ENCODE assay signal across 10 mouse cellular contexts in genomic region chr8:70802786-70803510, GRCm38 (mm10). TPM values are rescaled to one million over a fixed set of nuclear protein-coding genes. Genes with fewer than 3 reads are reported as not detected.
A peak's percentile ranks its signal among the peaks of the same experiment; 100 is the strongest.
DNase-seq lines count a peak whose midpoint lies in the region; ATAC-seq and TF ChIP-seq lines count a peak whose summit lies in the region.
"Had no signal": no experiment of that assay in that cellular context is flagged by ENCODE, and none has a peak within 500 bp of the region (broad histone marks: within the 10 kb centered on the region; RNA-seq: fewer than 3 reads in every experiment).

No protein-coding gene starts in this region.

- no peak for ATAC-seq in heart, embryonic 11.5 days (replicated peaks; ENCODE audit: insufficient number of reproducible peaks, low FRiP score, low TSS enrichment)
- ATAC-seq in megakaryocyte, adult 5-6 weeks (ENCODE audit: poor library complexity, severe bottlenecking) = no peak
- ATAC-seq in liver, embryonic 11.5 days (replicated peaks; ENCODE audit: low FRiP score) = no peak
- no peak for ATAC-seq in stomach, postnatal 0 days (ENCODE audit: low FRiP score, low TSS enrichment)
- ATAC-seq: inflammation-experienced regulatory T-cells, adult 6 months had no signal

- TF ChIP-seq CTCF in stomach, postnatal 0 days (IDR thresholded peaks at IDR 0.05; ENCODE audit: low read depth) = no peak

- no peak for TF ChIP-seq EP300 in stomach, postnatal 0 days (optimal IDR thresholded peaks at IDR 0.05)

- no peak overlapping the region for H3K27ac ChIP-seq in heart, embryonic 11.5 days (ENCODE audit: low read depth, low read length)
- H3K27ac ChIP-seq in liver, embryonic 11.5 days (ENCODE audit: low read depth, low read length) = no peak overlapping the region
- no peak overlapping the region for H3K27ac ChIP-seq in stomach, postnatal 0 days (replicated peaks)
- H3K27ac ChIP-seq: limb, embryonic 15.5 days had no signal

- peaks cover 72% of the 10 kb centered on the region for H3K27me3 ChIP-seq in heart, embryonic 11.5 days (ENCODE audit: control insufficient read depth, insufficient read depth, low read length)
- no peaks in the 10 kb centered on the region for H3K27me3 ChIP-seq in megakaryocyte, embryonic 14.5 days (replicated peaks)
- H3K27me3 ChIP-seq in liver, embryonic 11.5 days (replicated peaks; ENCODE audit: control insufficient read depth, insufficient read depth, low read length) = peaks cover 37% of the 10 kb centered on the region
- H3K27me3 ChIP-seq in stomach, postnatal 0 days (ENCODE audit: control insufficient read depth, insufficient read depth, low read length) = peaks cover 2% of the 10 kb centered on the region; the same call in 1 of the 2 replicates

- H3K4me1 ChIP-seq in heart, embryonic 11.5 days (ENCODE audit: control insufficient read depth, insufficient read depth, low read length) = peaks cover 14% of the 10 kb centered on the region; the same call in 1 of the 2 replicates
- peaks cover 86% of the 10 kb centered on the region for H3K4me1 ChIP-seq in megakaryocyte, embryonic 14.5 days
- H3K4me1 ChIP-seq in liver, embryonic 11.5 days (replicated peaks; ENCODE audit: control insufficient read depth, insufficient read depth, low read length) = peaks cover 25% of the 10 kb centered on the region
- peaks cover 4% of the 10 kb centered on the region; the same call in 1 of the 2 replicates for H3K4me1 ChIP-seq in stomach, postnatal 0 days (replicated peaks; ENCODE audit: control insufficient read depth, insufficient read depth)

- 58% methylated on average over 11 of the region's 11 CpGs for WGBS in heart, embryonic 11.5 days (ENCODE audit: insufficient replicate concordance)
- 72% methylated on average over 11 of the region's 11 CpGs for WGBS in liver, embryonic 11.5 days
- 59% methylated on average over 11 of the region's 11 CpGs for WGBS in stomach, postnatal 0 days

- H3K9me3 ChIP-seq in heart, embryonic 11.5 days (replicated peaks; ENCODE audit: control insufficient read depth, low read length) = no peaks in the 10 kb centered on the region
- H3K9me3 ChIP-seq in megakaryocyte, embryonic 14.5 days = no peaks in the 10 kb centered on the region
- H3K9me3 ChIP-seq in liver, embryonic 11.5 days (ENCODE audit: control insufficient read depth, low read length) = no peaks in the 10 kb centered on the region
- no peaks in the 10 kb centered on the region for H3K9me3 ChIP-seq in stomach, postnatal 0 days (ENCODE audit: control insufficient read depth, low read length)
- H3K9me3 ChIP-seq: limb, embryonic 15.5 days had no signal

- peak overlapping the region; percentile 78; the same call in 1 of the 2 replicates for H3K4me2 ChIP-seq in heart, embryonic 11.5 days
- peak overlapping the region; percentile 99 for H3K4me2 ChIP-seq in liver, embryonic 11.5 days
- no peak overlapping the region for H3K4me2 ChIP-seq in stomach, postnatal 0 days (replicated peaks; ENCODE audit: low read depth)

- no peaks in the 10 kb centered on the region for H3K36me3 ChIP-seq in heart, embryonic 11.5 days (ENCODE audit: control insufficient read depth, insufficient read depth, low read length)
- H3K36me3 ChIP-seq in megakaryocyte, embryonic 14.5 days (replicated peaks; ENCODE audit: low read length) = peaks cover 51% of the 10 kb centered on the region
- H3K36me3 ChIP-seq in liver, embryonic 11.5 days (ENCODE audit: control insufficient read depth, insufficient read depth, low read length) = no peaks in the 10 kb centered on the region
- H3K36me3 ChIP-seq in stomach, postnatal 0 days (ENCODE audit: control insufficient read depth, insufficient read depth, low read length) = no peaks in the 10 kb centered on the region
- H3K36me3 ChIP-seq: limb, embryonic 15.5 days had no signal

- no peak overlapping the region for H3K9ac ChIP-seq in heart, embryonic 11.5 days (ENCODE audit: low read depth, low read length)
- H3K9ac ChIP-seq in liver, embryonic 11.5 days (ENCODE audit: low read depth, low read length) = no peak overlapping the region
- H3K9ac ChIP-seq in stomach, postnatal 0 days (ENCODE audit: low read length) = no peak overlapping the region

- H3K4me3 ChIP-seq in heart, embryonic 11.5 days (ENCODE audit: low read depth, low read length) = no peak overlapping the region; the same call in 1 of the 2 replicates
- H3K4me3 ChIP-seq in megakaryocyte, embryonic 14.5 days (replicated peaks) = peak overlapping the region; percentile 100
- H3K4me3 ChIP-seq in liver, embryonic 11.5 days (ENCODE audit: low read depth, low read length) = peak overlapping the region; percentile 63; the same call in 1 of the 2 replicates
- H3K4me3 ChIP-seq in stomach, postnatal 0 days (ENCODE audit: low read depth, low read length) = no peak overlapping the region

- no peak for DNase-seq in heart, adult 8-10 months (ENCODE audit: low spot score)
- DNase-seq in liver, embryonic 11.5 days (ENCODE audit: low spot score) = no peak
- peak; percentile 31 for DNase-seq in stomach, postnatal 0 days (ENCODE audit: low spot score)
- DNase-seq in left cerebral cortex, adult 8-10 months (ENCODE audit: low spot score in 2 of 2) = no peak
- no peak for DNase-seq in spleen, adult 12 weeks (ENCODE audit: low spot score)

RNA-seq across cellular contexts. Expression of gene Mast3, which starts 1.9 kb away (rescaled TPM):
- 7.8 and 8.5 TPM in 2 replicates for polyA plus RNA-seq in heart, embryonic 11.5 days (2014; fragmentation: Nextera tagmentation; extraction: Ambion mirVana)
- total RNA-seq in heart, adult 8-10 months (2022) = 1 to 10 TPM; 6.5 to 8.4 (median 7.1) TPM
- 370 and 778 TPM in 2 replicates for polyA plus RNA-seq in megakaryocyte, embryonic 14.5 days (2012; ENCODE audit: insufficient read depth, low replicate concordance)
- 56.2 and 65.4 TPM in 2 replicates for total RNA-seq in megakaryocyte, adult 5-6 weeks (2015)
- 14.4 and 24.6 TPM in 2 replicates for total RNA-seq in megakaryocyte, adult 5-6 weeks (2017)
- polyA plus RNA-seq in liver, embryonic 11.5 days (2014; fragmentation: Nextera tagmentation; extraction: Ambion mirVana) = 18.2 and 19.3 TPM in 2 replicates
- polyA plus RNA-seq in stomach, postnatal 0 days (2015; fragmentation: Nextera tagmentation; extraction: Ambion mirVana) = 5.6 and 5.7 TPM in 2 replicates
- 100 to 1,000 TPM; 276 to 316 (median 288) TPM for total RNA-seq in left cerebral cortex, adult 8-10 months (2022)

RNA-seq across cellular contexts. Expression of gene Il12rb1, which starts 5.3 kb away (rescaled TPM):
- 0.07 TPM in 1 of 2 replicates, not detected in the other for polyA plus RNA-seq in heart, embryonic 11.5 days (2014; fragmentation: Nextera tagmentation; extraction: Ambion mirVana)
- total RNA-seq in heart, adult 8-10 months (2022) = under 1 TPM in 2 of 4 experiments, not detected in 2; 0.16 to 0.49 TPM
- polyA plus RNA-seq in megakaryocyte, embryonic 14.5 days (2012; ENCODE audit: insufficient read depth, low replicate concordance) = 10.8 and 11.1 TPM in 2 replicates
- 0.80 and 1.5 TPM in 2 replicates for total RNA-seq in megakaryocyte, adult 5-6 weeks (2015)
- 0.07 and 1.7 TPM in 2 replicates for total RNA-seq in megakaryocyte, adult 5-6 weeks (2017)
- 0.10 and 0.25 TPM in 2 replicates for polyA plus RNA-seq in liver, embryonic 11.5 days (2014; fragmentation: Nextera tagmentation; extraction: Ambion mirVana)
- polyA plus RNA-seq in stomach, postnatal 0 days (2015; fragmentation: Nextera tagmentation; extraction: Ambion mirVana) = 0.19 and 0.29 TPM in 2 replicates
- 1 to 10 TPM in 2 of 4 experiments, under 1 TPM in 2; 0.84 to 1.3 (median 1.0) TPM for total RNA-seq in left cerebral cortex, adult 8-10 months (2022)

RNA-seq across cellular contexts. Expression of gene Pik3r2, which starts 26.4 kb away (rescaled TPM):
- 21.5 and 23.1 TPM in 2 replicates for polyA plus RNA-seq in heart, embryonic 11.5 days (2014; fragmentation: Nextera tagmentation; extraction: Ambion mirVana)
- 10 to 100 TPM; 19.3 to 24.1 (median 22.2) TPM for total RNA-seq in heart, adult 8-10 months (2022)
- 51.5 and 59.4 TPM in 2 replicates for polyA plus RNA-seq in megakaryocyte, embryonic 14.5 days (2012; ENCODE audit: insufficient read depth, low replicate concordance)
- 4.6 and 5.0 TPM in 2 replicates for total RNA-seq in megakaryocyte, adult 5-6 weeks (2015)
- 14.7 and 14.9 TPM in 2 replicates for total RNA-seq in megakaryocyte, adult 5-6 weeks (2017)
- polyA plus RNA-seq in liver, embryonic 11.5 days (2014; fragmentation: Nextera tagmentation; extraction: Ambion mirVana) = 41.5 and 44.6 TPM in 2 replicates
- polyA plus RNA-seq in stomach, postnatal 0 days (2015; fragmentation: Nextera tagmentation; extraction: Ambion mirVana) = 36.8 and 39.0 TPM in 2 replicates
- total RNA-seq in left cerebral cortex, adult 8-10 months (2022) = 100 to 1,000 TPM; 143 to 151 (median 149) TPM

RNA-seq across cellular contexts. Expression of gene Arrdc2, which starts 36.6 kb away (rescaled TPM):
- 2.4 and 3.2 TPM in 2 replicates for polyA plus RNA-seq in heart, embryonic 11.5 days (2014; fragmentation: Nextera tagmentation; extraction: Ambion mirVana)
- total RNA-seq in heart, adult 8-10 months (2022) = 10 to 100 TPM in 3 of 4 experiments, 1 to 10 TPM in 1; 7.9 to 23.0 (median 13.6) TPM
- 30.6 and 35.6 TPM in 2 replicates for polyA plus RNA-seq in megakaryocyte, embryonic 14.5 days (2012; ENCODE audit: insufficient read depth, low replicate concordance)
- 9.0 and 11.0 TPM in 2 replicates for total RNA-seq in megakaryocyte, adult 5-6 weeks (2015)
- 10.5 and 11.1 TPM in 2 replicates for total RNA-seq in megakaryocyte, adult 5-6 weeks (2017)
- polyA plus RNA-seq in liver, embryonic 11.5 days (2014; fragmentation: Nextera tagmentation; extraction: Ambion mirVana) = 13.4 and 14.5 TPM in 2 replicates
- polyA plus RNA-seq in stomach, postnatal 0 days (2015; fragmentation: Nextera tagmentation; extraction: Ambion mirVana) = 6.6 and 6.8 TPM in 2 replicates
- 10 to 100 TPM; 10.9 to 22.7 (median 17.6) TPM for total RNA-seq in left cerebral cortex, adult 8-10 months (2022)

RNA-seq across cellular contexts. Expression of gene Mpv17l2, which starts 42.2 kb away (rescaled TPM):
- 42.5 and 42.6 TPM in 2 replicates for polyA plus RNA-seq in heart, embryonic 11.5 days (2014; fragmentation: Nextera tagmentation; extraction: Ambion mirVana)
- 10 to 100 TPM; 23.2 to 32.5 (median 27.7) TPM for total RNA-seq in heart, adult 8-10 months (2022)
- polyA plus RNA-seq in megakaryocyte, embryonic 14.5 days (2012; ENCODE audit: insufficient read depth, low replicate concordance) = 99.7 and 186 TPM in 2 replicates
- total RNA-seq in megakaryocyte, adult 5-6 weeks (2015) = 34.4 and 44.7 TPM in 2 replicates
- total RNA-seq in megakaryocyte, adult 5-6 weeks (2017) = 8.4 and 15.9 TPM in 2 replicates
- polyA plus RNA-seq in liver, embryonic 11.5 days (2014; fragmentation: Nextera tagmentation; extraction: Ambion mirVana) = 67.7 and 76.4 TPM in 2 replicates
- polyA plus RNA-seq in stomach, postnatal 0 days (2015; fragmentation: Nextera tagmentation; extraction: Ambion mirVana) = 77.3 and 80.1 TPM in 2 replicates
- total RNA-seq in left cerebral cortex, adult 8-10 months (2022) = 10 to 100 TPM; 31.0 to 39.0 (median 32.8) TPM

Comparison
In these comparisons a context has a peak if more than half of its experiments do, and no peak if none do; other contexts are left out.
1. H3K4me3 ChIP-seq: peak in megakaryocyte, embryonic 14.5 days (single experiment) and liver, embryonic 11.5 days (single experiment); none in heart, embryonic 11.5 days (single experiment) and stomach, postnatal 0 days (single experiment).
2. RNA of gene Mast3, which starts 1.9 kb away (polyA plus RNA-seq): 370 to 778 TPM in megakaryocyte, embryonic 14.5 days; 18.2 to 19.3 TPM in liver, embryonic 11.5 days, 7.8 to 8.5 TPM in heart, embryonic 11.5 days and 5.6 to 5.7 TPM in stomach, postnatal 0 days; every median in the first group is over 10 times any median in the second.